Mouse (Mus musculus) kidney, adult 2 months (tissue): Measurements from ENCODE around the gene Gm10065.

Experiments used
- CTCF ChIP-seq: fragments of 200-500 bp; conservative IDR thresholded peaks from 2 replicates; pipeline ENCODE4 v1.5.1; 2011; ENCODE audit warnings: low read depth, mild to moderate bottlenecking, control low read depth, low read length, moderate library complexity, mixed read lengths; ENCODE audit not compliant: insufficient read depth, insufficient read length
- POLR2A ChIP-seq: fragments of 200-500 bp; IDR thresholded peaks from one replicate; pipeline ENCODE4 v1.6.1; 2011; ENCODE audit warnings: low read depth, low read length, control low read depth

GRCm38 (mm10) chr13:21495080-21495479, 15.8 kb upstream of the Gm10065 start, which contains the start of gene AK157302:
- no peak for TF ChIP-seq POLR2A
- no peak for TF ChIP-seq CTCF
